Mouse (Mus musculus): ENCODE results near the gene Ppp4r1. TPM values are rescaled to one million over a fixed set of nuclear protein-coding genes. Genes with fewer than 3 reads are reported as not detected.

The Ppp4r1 gene
- total and polyA plus RNA-seq, 3 experiments: 21.8 to 313 (median 34.3) TPM

- Histone ChIP-seq H3K4me1 (ENCODE audit: control insufficient read depth in 1 of 2, insufficient read depth in 2 of 2, low read length in 2 of 2) (peaks cover 0 to 11% of the 10 kb centered on the region in 2 experiments; a peak in 3 of 4 replicates), H3K79me2 (ENCODE audit: control insufficient read depth, insufficient read depth, low read length, poor library complexity) (peaks cover 31% of the 10 kb centered on the region), H3K36me3 (ENCODE audit: control insufficient read depth in 1 of 2, insufficient read depth in 2 of 2, low read length in 2 of 2) (peaks cover 0 to 7% of the 10 kb centered on the region in 2 experiments; a peak in 2 of 4 replicates), H3K9ac (ENCODE audit: control insufficient read depth, low read depth, low read length, poor library complexity, severe bottlenecking) (no peak overlapping the region), H3K27me3 (ENCODE audit: control insufficient read depth in 1 of 2, insufficient read depth in 2 of 2, low read length in 2 of 2) (no peaks in the 10 kb centered on the region), H3K4me3 (ENCODE audit: control insufficient read depth in 1 of 2, insufficient read depth in 1 of 2, low read depth in 2 of 2, low read length in 2 of 2) (no peak overlapping the region), H3K9me3 (replicated peaks; ENCODE audit: insufficient read depth, low read length) (no peaks in the 10 kb centered on the region), H3K27ac (ENCODE audit: control insufficient read depth, low read depth, low read length) (no peak overlapping the region)
- no peak for DNase-seq (ENCODE audit: low read depth, low spot score)
- TF ChIP-seq MEF2A (IDR thresholded peaks at IDR 0.05; ENCODE audit: extremely low read depth, insufficient replicate concordance, low read depth, low read length, poor library complexity, severe bottlenecking) (no peak), MYC (IDR thresholded peaks at IDR 0.05; ENCODE audit: low read depth, low read length) (no peak), NRF1 (IDR thresholded peaks at IDR 0.05; ENCODE audit: insufficient read depth, low read depth, low read length, poor library complexity, severe bottlenecking) (no peak), UBTF (IDR thresholded peaks at IDR 0.05; ENCODE audit: borderline replicate concordance, insufficient read depth, low read depth, low read length) (no peak), SIN3A (IDR thresholded peaks at IDR 0.05; ENCODE audit: low read length) (no peak), TBP (IDR thresholded peaks at IDR 0.05; ENCODE audit: low read depth, low read length) (no peak), MYB (IDR thresholded peaks at IDR 0.05; ENCODE audit: low read depth, low read length) (no peak), KAT2A (conservative IDR thresholded peaks at IDR 0.05; ENCODE audit: low read depth, low read length) (no peak), USF2 (IDR thresholded peaks at IDR 0.05; ENCODE audit: borderline replicate concordance in 1 of 2, insufficient read depth in 1 of 2, low read depth in 1 of 2, low read length in 2 of 2) (no peak), RCOR1 (IDR thresholded peaks at IDR 0.05; ENCODE audit: low read depth, low read length) (no peak), USF1 (IDR thresholded peaks at IDR 0.05; ENCODE audit: low read depth, low read length) (no peak), POLR2AphosphoS2 (IDR thresholded peaks at IDR 0.05; ENCODE audit: low read length) (no peak), ELF1 (IDR thresholded peaks at IDR 0.05; ENCODE audit: low read depth, low read length) (no peak), ETS1 (IDR thresholded peaks at IDR 0.05; ENCODE audit: low read depth, low read length) (no peak), JUND (IDR thresholded peaks at IDR 0.05; ENCODE audit: low read depth, low read length) (no peak), ZNF384 (IDR thresholded peaks at IDR 0.05; ENCODE audit: low read depth, low read length) (no peak), TCF12 (IDR thresholded peaks at IDR 0.05; ENCODE audit: low read depth, low read length) (no peak), GATA1 (IDR thresholded peaks at IDR 0.05; ENCODE audit: low read depth, low read length) (no peak), ZC3H11A (IDR thresholded peaks at IDR 0.05; ENCODE audit: low read depth, low read length) (no peak)
Measured at GRCm38 (mm10) chr17:65877026-65877425, 94.7 kb downstream of the Ppp4r1 start.

GRCm38 (mm10) chr17:65884061-65884669, 101.8 kb downstream of the Ppp4r1 start:
- peak overlapping the region; percentile 85 to 87 for H3K4me3 ChIP-seq (ENCODE audit: control insufficient read depth in 1 of 2, insufficient read depth in 1 of 2, low read depth in 2 of 2, low read length in 2 of 2)

More at GRCm38 (mm10) chr17:65884061-65884669, 101.8 kb downstream of the Ppp4r1 start:
- H3K4me1 ChIP-seq (ENCODE audit: control insufficient read depth in 1 of 2, insufficient read depth in 2 of 2, low read length in 2 of 2): peaks cover 0 to 18% of the 10 kb centered on the region in 2 experiments; a peak in 3 of 4 replicates
- H3K36me3 ChIP-seq (ENCODE audit: control insufficient read depth in 1 of 2, insufficient read depth in 2 of 2, low read length in 2 of 2): peaks cover 0 to 9% of the 10 kb centered on the region in 2 experiments; a peak in 2 of 4 replicates
- TF ChIP-seq MAX (IDR thresholded peaks at IDR 0.05; ENCODE audit: low read length) (peak; percentile 60; the same call in 1 of the 2 replicates), HCFC1 (IDR thresholded peaks at IDR 0.05; ENCODE audit: low read depth, low read length) (no peak), POLR2AphosphoS5 (IDR thresholded peaks at IDR 0.05; ENCODE audit: borderline replicate concordance, low read depth, low read length) (no peak), ETS1 (IDR thresholded peaks at IDR 0.05; ENCODE audit: low read depth, low read length) (0 out of 2 replicates have a peak, but pooled peaks have one; percentile 4), MXI1 (IDR thresholded peaks at IDR 0.05; ENCODE audit: low read depth, low read length) (peak; percentile 52; the same call in 1 of the 2 replicates)
- peak overlapping the region; percentile 53 for H3K27ac ChIP-seq (ENCODE audit: control insufficient read depth, low read depth, low read length)
- no peaks in the 10 kb centered on the region for H3K9me3 ChIP-seq (replicated peaks; ENCODE audit: insufficient read depth, low read length)
- H3K79me2 ChIP-seq (ENCODE audit: control insufficient read depth, insufficient read depth, low read length, poor library complexity): peaks cover 38% of the 10 kb centered on the region
- peak; percentile 74 for DNase-seq (ENCODE audit: low read depth, low spot score)
- no peaks in the 10 kb centered on the region for H3K27me3 ChIP-seq (ENCODE audit: control insufficient read depth in 1 of 2, insufficient read depth in 2 of 2, low read length in 2 of 2)
- peak overlapping the region; percentile 88 for H3K9ac ChIP-seq (ENCODE audit: control insufficient read depth, low read depth, low read length, poor library complexity, severe bottlenecking)

Measured in MEL (cell line).